Mouse (Mus musculus): Measurements from ENCODE around the gene Phc2.

GRCm38 (mm10) chr4:128796788-128797187 lies 142.3 kb downstream of the Phc2 start:
- TF ChIP-seq CTCF (IDR thresholded peaks at IDR 0.05; ENCODE audit: borderline replicate concordance, insufficient read depth, low read length), result no peak
- TF ChIP-seq POLR2A (IDR thresholded peaks at IDR 0.05; ENCODE audit: low read depth, low read length), result no peak
